Mouse (Mus musculus): Measurements from ENCODE around the gene Dohh. TPM values are rescaled to one million over a fixed set of nuclear protein-coding genes. Genes with fewer than 3 reads are reported as not detected.

Dohh gene
- polyA plus RNA-seq, 1 experiment from 2014 or later: 76.7 TPM

DNA sequence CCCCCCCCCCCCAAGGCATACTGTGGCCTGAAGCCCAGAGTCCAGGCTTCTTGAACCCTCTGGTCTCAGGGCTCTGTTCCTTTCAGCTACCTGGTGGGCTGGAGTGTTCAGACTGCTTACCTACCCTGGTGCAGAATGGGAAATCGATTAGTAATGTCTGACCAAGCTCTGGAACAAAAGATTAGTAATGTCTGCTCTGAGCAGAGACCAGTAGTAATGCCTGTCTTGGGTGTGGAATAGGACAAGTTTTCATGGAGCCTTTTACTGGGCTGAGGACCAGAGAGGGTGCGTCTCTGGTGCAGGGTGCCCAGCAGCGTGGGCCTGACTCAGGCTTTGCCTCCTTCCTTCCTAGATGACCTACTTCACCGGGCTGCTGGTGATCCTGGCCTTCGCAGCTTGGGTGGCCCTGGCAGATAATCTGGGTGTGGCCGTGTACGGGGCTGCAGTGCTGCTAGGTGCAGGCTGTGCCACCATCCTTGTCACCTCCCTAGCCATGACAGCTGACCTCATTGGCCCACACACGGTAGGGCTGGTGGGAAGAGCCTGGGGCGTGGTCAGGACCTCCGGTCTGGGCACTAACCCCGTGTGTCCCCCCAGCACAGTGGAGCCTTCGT is 21.8 kb upstream of the Dohh start:
- Histone ChIP-seq H3K27me3 (peaks cover 34% of the 10 kb centered on the region), H3K4me3 (no peak overlapping the region), H3K9me3 (replicated peaks) (no peaks in the 10 kb centered on the region), H3K36me3 (ENCODE audit: poor library complexity, severe bottlenecking) (peaks cover 18% of the 10 kb centered on the region), H3K9ac (no peak overlapping the region), H3K27ac (no peak overlapping the region), H3K4me2 (no peak overlapping the region), H3K4me1 (peaks cover 54% of the 10 kb centered on the region)
- 77% methylated on average over 12 of the region's 12 CpGs for WGBS
- no peak for ATAC-seq

- Histone ChIP-seq H3K9me3 (replicated peaks) (no peaks in the 10 kb centered on the region), H3K4me1 (peaks cover 42% of the 10 kb centered on the region), H3K4me2 (peak overlapping the region; percentile 62), H3K36me3 (ENCODE audit: poor library complexity, severe bottlenecking) (peaks cover 30% of the 10 kb centered on the region), H3K4me3 (peak overlapping the region; percentile 32), H3K9ac (peak overlapping the region; percentile 57), H3K27ac (no peak overlapping the region), H3K27me3 (peaks cover 34% of the 10 kb centered on the region)
- no peak for ATAC-seq
- 9% methylated on average over 52 of the region's 54 CpGs for WGBS
These were observed 20.5 kb upstream of the Dohh start for GRCm38 (mm10) chr10:81363436-81364346.

DNA sequence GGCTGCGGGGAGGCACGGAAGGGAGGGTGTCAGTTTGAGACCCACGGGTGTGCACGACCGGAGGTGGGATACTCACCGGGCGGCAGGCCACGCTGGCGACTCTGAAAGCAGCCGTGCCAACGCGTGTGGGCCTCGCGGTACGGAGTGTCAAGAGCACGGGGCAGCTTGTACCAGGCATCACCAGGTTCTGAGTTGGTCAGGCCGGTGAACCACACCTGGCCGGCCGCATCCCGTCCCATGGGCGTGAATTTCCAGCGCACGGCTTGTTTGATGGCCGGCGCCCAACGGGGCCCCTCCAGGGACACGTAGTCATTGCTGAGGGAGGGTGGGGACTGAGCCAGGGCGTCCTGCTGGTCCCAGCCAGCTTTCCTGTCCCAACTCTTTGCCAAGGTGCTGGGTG is 19.6 kb upstream of the Dohh start:
- Histone ChIP-seq H3K4me2 (peak overlapping the region; percentile 62), H3K4me3 (peak overlapping the region; percentile 32), H3K9me3 (replicated peaks) (no peaks in the 10 kb centered on the region), H3K27me3 (peaks cover 34% of the 10 kb centered on the region), H3K36me3 (ENCODE audit: poor library complexity, severe bottlenecking) (peaks cover 40% of the 10 kb centered on the region), H3K4me1 (peaks cover 37% of the 10 kb centered on the region), H3K27ac (no peak overlapping the region), H3K9ac (peak overlapping the region; percentile 57)
- 8% methylated on average over 28 of the region's 28 CpGs for WGBS
- ATAC-seq: peak; percentile 7; the same call in 1 of the 2 replicates

GRCm38 (mm10) chr10:81365073-81365472 is 19.2 kb upstream of the Dohh start:
- H3K4me1 ChIP-seq: peaks cover 37% of the 10 kb centered on the region
- H3K9ac ChIP-seq: 0 out of 2 replicates have a peak overlapping the region, but pooled peaks have one; percentile 57
- H3K27ac ChIP-seq: no peak overlapping the region
- no peaks in the 10 kb centered on the region for H3K9me3 ChIP-seq (replicated peaks)
- peaks cover 34% of the 10 kb centered on the region for H3K27me3 ChIP-seq
- H3K4me3 ChIP-seq: peak overlapping the region; percentile 32; the same call in 1 of the 2 replicates
- ATAC-seq: 0 out of 2 replicates have a peak, but pooled peaks have one; percentile 5
- 31% methylated on average over 4 of the region's 4 CpGs for WGBS
- H3K36me3 ChIP-seq (ENCODE audit: poor library complexity, severe bottlenecking): peaks cover 43% of the 10 kb centered on the region
- H3K4me2 ChIP-seq: no peak overlapping the region

- 0 out of 2 replicates have a peak, but pooled peaks have one; percentile 11 for ATAC-seq
These were observed 18.4 kb upstream of the Dohh start, which contains the start of gene 4930404N11Rik for GRCm38 (mm10) chr10:81365672-81366476. 4930404N11Rik (minus strand) TSS chr10:81365816.

DNA sequence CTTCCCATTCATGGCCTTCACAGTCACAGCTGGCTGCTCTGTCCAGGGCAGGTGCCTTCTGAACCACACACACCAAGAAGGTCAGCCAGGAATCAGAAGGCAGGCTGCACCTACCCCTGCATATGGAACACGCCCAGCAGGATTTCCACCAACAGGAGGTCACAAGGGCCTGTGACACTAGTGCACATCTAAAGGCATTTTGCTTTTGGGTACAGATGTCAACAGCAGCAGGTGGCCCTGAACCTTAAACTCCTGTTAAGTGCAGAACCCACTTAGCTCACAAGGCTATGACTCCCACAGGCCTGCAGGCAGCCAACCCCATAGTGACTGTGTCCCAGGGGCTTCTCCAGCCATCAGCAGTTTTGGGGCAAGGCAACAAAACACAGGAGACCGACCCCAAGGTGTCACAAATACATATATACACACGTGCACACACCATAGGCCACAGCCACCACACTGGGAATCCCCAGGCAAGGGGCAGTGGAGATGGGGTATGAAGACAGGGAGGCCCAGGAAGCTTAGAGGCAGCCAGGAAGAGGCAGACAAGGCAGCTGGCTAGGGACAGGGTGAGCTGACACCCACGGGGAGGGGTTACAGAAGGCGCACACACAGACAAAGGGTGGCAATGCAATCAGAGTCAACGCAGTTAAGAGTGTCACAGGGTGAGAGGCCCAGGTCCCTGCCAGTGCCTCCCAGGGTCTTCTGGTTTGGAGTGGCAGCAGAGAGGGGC is 17.6 kb upstream of the Dohh start:
- peaks cover 34% of the 10 kb centered on the region for H3K27me3 ChIP-seq
- H3K4me2 ChIP-seq: no peak overlapping the region
- WGBS: 84% methylated on average over 6 of the region's 6 CpGs
- H3K36me3 ChIP-seq (ENCODE audit: poor library complexity, severe bottlenecking): peaks cover 56% of the 10 kb centered on the region
- no peak for ATAC-seq
- peaks cover 37% of the 10 kb centered on the region for H3K4me1 ChIP-seq
- no peaks in the 10 kb centered on the region for H3K9me3 ChIP-seq (replicated peaks)
- H3K4me3 ChIP-seq: no peak overlapping the region
- no peak overlapping the region; the same call in 1 of the 2 replicates for H3K9ac ChIP-seq
- H3K27ac ChIP-seq: no peak overlapping the region

More at GRCm38 (mm10) chr10:81365672-81366476, 18.4 kb upstream of the Dohh start, which contains the start of gene 4930404N11Rik:
- H3K4me3 ChIP-seq: peak within 1 kb of the TSS; percentile 32
- no peaks in the 10 kb centered on the region for H3K9me3 ChIP-seq (replicated peaks)
- no peak within 1 kb of the TSS for H3K27ac ChIP-seq
- peak within 1 kb of the TSS; percentile 57 for H3K9ac ChIP-seq
- H3K4me1 ChIP-seq: peaks cover 37% of the 10 kb centered on the region
- peak within 1 kb of the TSS; percentile 62 for H3K4me2 ChIP-seq
- WGBS: 18% methylated on average over 12 of the region's 12 CpGs
- peaks cover 34% of the 10 kb centered on the region for H3K27me3 ChIP-seq
- peaks cover 48% of the 10 kb centered on the region for H3K36me3 ChIP-seq (ENCODE audit: poor library complexity, severe bottlenecking)

DNA sequence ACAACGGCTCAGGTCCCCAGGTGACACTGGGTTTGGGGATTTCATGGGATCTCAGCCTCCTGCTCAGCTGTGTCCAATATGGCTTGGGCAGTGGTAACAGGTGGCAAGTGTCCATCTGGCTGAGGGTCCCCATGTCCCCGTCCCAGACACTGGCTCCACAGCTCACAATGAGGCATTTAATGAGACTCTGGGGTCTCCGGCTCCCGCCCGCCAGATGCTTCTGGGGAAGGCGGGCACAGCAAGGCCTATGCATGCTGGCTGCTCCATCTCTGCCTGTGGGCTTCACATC is 17.1 kb upstream of the Dohh start:
- Histone ChIP-seq H3K27me3 (peaks cover 34% of the 10 kb centered on the region), H3K4me3 (no peak overlapping the region), H3K9ac (no peak overlapping the region), H3K27ac (no peak overlapping the region), H3K4me2 (no peak overlapping the region), H3K4me1 (peaks cover 37% of the 10 kb centered on the region), H3K9me3 (replicated peaks) (no peaks in the 10 kb centered on the region), H3K36me3 (ENCODE audit: poor library complexity, severe bottlenecking) (peaks cover 58% of the 10 kb centered on the region)
- ATAC-seq: no peak
- 77% methylated on average over 6 of the region's 6 CpGs for WGBS

DNA sequence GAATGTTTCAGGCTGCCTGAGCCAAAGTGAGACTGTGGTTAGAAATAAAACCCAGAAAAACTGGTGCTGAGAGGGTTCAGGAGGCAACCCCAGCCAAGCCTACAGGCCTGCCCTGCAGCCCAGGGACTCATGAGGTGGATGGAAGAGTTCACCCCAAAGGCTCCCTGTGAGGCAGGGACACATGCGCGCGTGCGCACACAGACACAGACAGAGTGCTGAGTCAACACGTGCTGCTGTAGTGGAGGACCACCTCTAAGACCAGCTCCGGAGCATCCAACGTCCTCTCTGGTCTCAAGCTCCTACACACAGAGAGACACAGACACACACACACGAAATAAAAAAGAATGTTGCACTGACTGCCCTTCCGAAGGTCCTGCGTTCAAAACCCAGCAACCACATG is 8.9 kb upstream of the Dohh start:
- peaks cover 32% of the 10 kb centered on the region for H3K4me1 ChIP-seq
- no peak for ATAC-seq
- no peak overlapping the region for H3K27ac ChIP-seq
- H3K27me3 ChIP-seq: no peaks in the 10 kb centered on the region
- peaks cover 54% of the 10 kb centered on the region for H3K36me3 ChIP-seq (ENCODE audit: poor library complexity, severe bottlenecking)
- no peak overlapping the region for H3K9ac ChIP-seq
- WGBS: 91% methylated on average over 10 of the region's 10 CpGs
- H3K4me2 ChIP-seq: no peak overlapping the region
- no peak overlapping the region for H3K4me3 ChIP-seq
- H3K9me3 ChIP-seq (replicated peaks): no peaks in the 10 kb centered on the region

- Histone ChIP-seq H3K4me3 (peak overlapping the region; percentile 83), H3K36me3 (ENCODE audit: poor library complexity, severe bottlenecking) (peaks cover 39% of the 10 kb centered on the region), H3K27ac (peak overlapping the region; percentile 73; the same call in 1 of the 2 replicates), H3K4me2 (peak overlapping the region; percentile 92), H3K9me3 (replicated peaks) (no peaks in the 10 kb centered on the region), H3K9ac (peak overlapping the region; percentile 94), H3K4me1 (peaks cover 32% of the 10 kb centered on the region), H3K27me3 (no peaks in the 10 kb centered on the region)
- WGBS: 45% methylated on average over 6 of the region's 6 CpGs
- ATAC-seq: no peak
These were observed 7.5 kb upstream of the Dohh start for GRCm38 (mm10) chr10:81376561-81377361.

GRCm38 (mm10) chr10:81377362-81377664 is 6.9 kb upstream of the Dohh start:
- 55% methylated on average over 2 of the region's 2 CpGs for WGBS
- peak overlapping the region; percentile 92 for H3K4me2 ChIP-seq
- peaks cover 32% of the 10 kb centered on the region for H3K4me1 ChIP-seq
- H3K4me3 ChIP-seq: peak overlapping the region; percentile 83
- no peaks in the 10 kb centered on the region for H3K27me3 ChIP-seq
- no peak for ATAC-seq
- peak overlapping the region; percentile 73; the same call in 1 of the 2 replicates for H3K27ac ChIP-seq
- no peaks in the 10 kb centered on the region for H3K9me3 ChIP-seq (replicated peaks)
- H3K9ac ChIP-seq: peak overlapping the region; percentile 94
- peaks cover 38% of the 10 kb centered on the region for H3K36me3 ChIP-seq (ENCODE audit: poor library complexity, severe bottlenecking)

Measured in forebrain, embryonic 13.5 days (tissue).